8 mouse cellular contexts compared by ENCODE assay signal in the genomic region with DNA sequence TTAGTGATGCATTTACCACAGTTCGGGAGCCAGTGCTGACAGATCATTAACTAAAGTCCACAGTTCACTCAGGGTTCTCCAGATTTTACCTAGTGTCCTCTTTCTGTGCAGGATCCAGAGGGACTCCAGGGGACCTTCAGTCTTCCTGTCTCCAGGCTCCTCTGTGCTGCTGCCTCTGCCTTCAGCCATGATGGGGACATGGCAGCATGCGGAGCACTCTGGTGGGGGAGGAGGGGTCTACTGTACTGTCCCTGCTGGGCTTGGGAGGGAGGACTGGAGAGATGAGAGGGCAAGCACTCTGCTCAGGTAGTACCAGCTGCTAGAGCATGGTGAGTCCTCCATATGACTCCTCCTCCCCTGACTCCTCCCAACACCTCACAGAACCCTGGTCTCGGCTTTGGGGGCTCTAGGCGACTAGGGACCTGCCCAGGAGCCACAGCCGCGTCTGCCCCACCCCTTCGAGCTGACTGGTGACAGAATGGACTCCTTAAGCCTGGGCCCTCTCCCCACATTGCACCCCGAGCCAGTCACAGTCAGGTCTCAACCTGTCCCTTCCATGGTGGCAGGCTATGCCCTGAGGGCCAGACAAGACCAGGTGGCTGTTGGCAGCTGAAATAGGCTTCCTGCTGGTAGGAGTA. TPM values are rescaled to one million over a fixed set of nuclear protein-coding genes. Genes with fewer than 3 reads are reported as not detected.
DNase-seq lines count a peak whose midpoint lies in the region; ATAC-seq and TF ChIP-seq lines count a peak whose summit lies in the region.

No protein-coding gene starts in this region.

- H3K27me3 ChIP-seq in stomach, embryonic 14.5 days (ENCODE audit: control insufficient read depth, insufficient read depth, low read length) = no peaks in the 10 kb centered on the region
- H3K27me3 ChIP-seq in stomach, postnatal 0 days (ENCODE audit: control insufficient read depth, insufficient read depth, low read length) = no peaks in the 10 kb centered on the region
- H3K27me3 ChIP-seq in limb, embryonic 12.5 days = 0 out of 2 replicates have a peak, but pooled peaks cover 3% of the 10 kb centered on the region

- H3K4me1 ChIP-seq in stomach, embryonic 14.5 days (ENCODE audit: control insufficient read depth, insufficient read depth, low read length) = peaks cover 65% of the 10 kb centered on the region
- peaks cover 22% of the 10 kb centered on the region for H3K4me1 ChIP-seq in stomach, postnatal 0 days (replicated peaks; ENCODE audit: control insufficient read depth, insufficient read depth)
- H3K4me1 ChIP-seq in limb, embryonic 12.5 days (replicated peaks) = peaks cover 63% of the 10 kb centered on the region

- peak; percentile 52 for DNase-seq in cerebellum, adult 9-11 months
- no peak for DNase-seq in cerebellum, adult 11 months
- DNase-seq in stomach, postnatal 0 days (ENCODE audit: low spot score) = no peak
- DNase-seq in urinary bladder, adult 2 months (ENCODE audit: low spot score) = no peak
- no peak for DNase-seq in layer of hippocampus, adult 18-20 months (ENCODE audit: low spot score in 2 of 2)
- DNase-seq in MN1 (ENCODE audit: low spot score) = no peak

- H3K9me3 ChIP-seq in stomach, embryonic 14.5 days (ENCODE audit: control insufficient read depth, low read depth, low read length) = no peaks in the 10 kb centered on the region
- no peaks in the 10 kb centered on the region for H3K9me3 ChIP-seq in stomach, postnatal 0 days (ENCODE audit: control insufficient read depth, low read length)
- no peaks in the 10 kb centered on the region for H3K9me3 ChIP-seq in limb, embryonic 12.5 days

- no peak overlapping the region for H3K9ac ChIP-seq in stomach, embryonic 14.5 days (replicated peaks; ENCODE audit: low read depth, low read length)
- no peak overlapping the region for H3K9ac ChIP-seq in stomach, postnatal 0 days (ENCODE audit: low read length)
- H3K9ac ChIP-seq in limb, embryonic 12.5 days (replicated peaks) = no peak overlapping the region; the same call in 1 of the 2 replicates

- H3K36me3 ChIP-seq in stomach, embryonic 14.5 days (ENCODE audit: control insufficient read depth, insufficient read depth, low read length) = no peaks in the 10 kb centered on the region
- no peaks in the 10 kb centered on the region for H3K36me3 ChIP-seq in stomach, postnatal 0 days (ENCODE audit: control insufficient read depth, insufficient read depth, low read length)
- no peaks in the 10 kb centered on the region for H3K36me3 ChIP-seq in limb, embryonic 12.5 days

- peak overlapping the region; percentile 78; the same call in 1 of the 2 replicates for H3K27ac ChIP-seq in stomach, embryonic 14.5 days (ENCODE audit: low read length)
- no peak overlapping the region; the same call in 1 of the 2 replicates for H3K27ac ChIP-seq in stomach, postnatal 0 days (replicated peaks)
- 0 out of 2 replicates have a peak overlapping the region, but pooled peaks have one; percentile 12 for H3K27ac ChIP-seq in limb, embryonic 12.5 days

- 51% methylated on average over 8 of the region's 8 CpGs for WGBS in stomach, embryonic 14.5 days
- 63% methylated on average over 8 of the region's 8 CpGs for WGBS in stomach, postnatal 0 days
- WGBS in limb, embryonic 12.5 days = 37% methylated on average over 8 of the region's 8 CpGs

- TF ChIP-seq EP300 in stomach, postnatal 0 days (optimal IDR thresholded peaks at IDR 0.05) = no peak

- no peak for TF ChIP-seq CTCF in stomach, postnatal 0 days (IDR thresholded peaks at IDR 0.05; ENCODE audit: low read depth)

- H3K4me2 ChIP-seq in stomach, embryonic 14.5 days (replicated peaks; ENCODE audit: low read depth, low read length) = peak overlapping the region; percentile 14; the same call in 1 of the 2 replicates
- no peak overlapping the region for H3K4me2 ChIP-seq in stomach, postnatal 0 days (replicated peaks; ENCODE audit: low read depth)
- 0 out of 2 replicates have a peak overlapping the region, but pooled peaks have one; percentile 5 for H3K4me2 ChIP-seq in limb, embryonic 12.5 days

- no peak for ATAC-seq in stomach, embryonic 14.5 days (ENCODE audit: insufficient number of reproducible peaks, insufficient read depth, low FRiP score, low read depth)
- ATAC-seq in stomach, postnatal 0 days (ENCODE audit: low FRiP score, low TSS enrichment) = no peak
- no peak for ATAC-seq in limb, embryonic 12.5 days (ENCODE audit: insufficient number of reproducible peaks, insufficient read depth, low FRiP score, low TSS enrichment, low read depth)

- no peak overlapping the region for H3K4me3 ChIP-seq in stomach, embryonic 14.5 days (ENCODE audit: low read depth, low read length)
- H3K4me3 ChIP-seq in stomach, postnatal 0 days (ENCODE audit: low read depth, low read length) = no peak overlapping the region
- no peak overlapping the region for H3K4me3 ChIP-seq in limb, embryonic 12.5 days (replicated peaks)

RNA-seq across cellular contexts. Expression of gene Baiap2, which starts 3.4 kb away (rescaled TPM):
- 27.6 and 28.0 TPM in 2 replicates for polyA plus RNA-seq in stomach, embryonic 14.5 days (2014; fragmentation: Nextera tagmentation; extraction: Ambion mirVana)
- polyA plus RNA-seq in stomach, postnatal 0 days (2015; fragmentation: Nextera tagmentation; extraction: Ambion mirVana) = 35.1 and 39.2 TPM in 2 replicates
- polyA plus RNA-seq in limb, embryonic 12.5 days (2016; fragmentation: Nextera tagmentation; extraction: Ambion mirVana) = 17.0 and 17.5 TPM in 2 replicates
- polyA plus RNA-seq in urinary bladder, adult 2 months (2012; rRNA removed) = 35.1 and 39.0 TPM in 2 replicates
- total RNA-seq in layer of hippocampus, adult 18-20 months (2021) = 100 to 1,000 TPM; 257 to 261 TPM

RNA-seq across cellular contexts. Expression of gene Chmp6, which starts 26.0 kb away (rescaled TPM):
- polyA plus RNA-seq in stomach, embryonic 14.5 days (2014; fragmentation: Nextera tagmentation; extraction: Ambion mirVana) = 85.9 and 89.5 TPM in 2 replicates
- 84.5 and 85.3 TPM in 2 replicates for polyA plus RNA-seq in stomach, postnatal 0 days (2015; fragmentation: Nextera tagmentation; extraction: Ambion mirVana)
- 105 and 115 TPM in 2 replicates for polyA plus RNA-seq in limb, embryonic 12.5 days (2016; fragmentation: Nextera tagmentation; extraction: Ambion mirVana)
- polyA plus RNA-seq in urinary bladder, adult 2 months (2012; rRNA removed) = 35.3 and 38.0 TPM in 2 replicates
- total RNA-seq in layer of hippocampus, adult 18-20 months (2021) = 10 to 100 TPM; 33.7 to 36.0 TPM
